Mouse (Mus musculus) A20 (cell line): ENCODE results near the gene Dhcr24.

Experiments
- DNase-seq: peaks from one replicate; pipeline ENCODE4 v3.0.0-alpha.2; 2011; ENCODE audit warnings: low read depth, low spot score

The Dhcr24 gene

DNA sequence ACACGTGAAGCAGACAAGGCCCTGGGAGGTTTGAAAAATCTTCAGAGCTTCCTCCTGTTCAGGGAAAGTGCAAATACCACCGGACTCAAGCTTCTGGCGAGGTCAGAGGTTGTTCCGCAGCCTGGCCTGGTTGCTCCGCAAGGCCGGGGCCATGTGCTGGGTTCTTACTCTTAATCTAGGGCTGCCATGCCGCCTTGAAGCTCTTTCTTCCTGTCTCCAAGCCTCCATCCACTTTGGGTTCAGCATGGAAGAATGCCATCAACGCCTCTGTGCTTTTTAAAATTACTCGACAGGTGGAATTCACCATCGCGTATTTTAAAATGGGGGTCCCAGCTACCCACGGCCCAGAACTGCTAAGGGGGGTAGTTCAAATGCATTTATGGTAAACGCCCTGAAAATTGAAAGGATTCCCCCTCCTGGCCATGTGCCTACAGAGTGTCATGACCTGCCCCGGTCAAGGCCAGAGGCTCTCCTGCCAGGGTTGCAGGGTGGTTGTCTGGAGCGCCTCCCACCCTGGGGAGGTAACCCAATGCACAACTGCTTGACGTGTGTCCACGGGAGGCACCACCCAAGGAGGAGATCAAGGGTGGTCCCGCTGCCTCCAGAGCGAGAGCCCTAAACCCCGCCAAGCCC, 509 bp upstream of the Dhcr24 start:
- DNase-seq: no peak

DNA sequence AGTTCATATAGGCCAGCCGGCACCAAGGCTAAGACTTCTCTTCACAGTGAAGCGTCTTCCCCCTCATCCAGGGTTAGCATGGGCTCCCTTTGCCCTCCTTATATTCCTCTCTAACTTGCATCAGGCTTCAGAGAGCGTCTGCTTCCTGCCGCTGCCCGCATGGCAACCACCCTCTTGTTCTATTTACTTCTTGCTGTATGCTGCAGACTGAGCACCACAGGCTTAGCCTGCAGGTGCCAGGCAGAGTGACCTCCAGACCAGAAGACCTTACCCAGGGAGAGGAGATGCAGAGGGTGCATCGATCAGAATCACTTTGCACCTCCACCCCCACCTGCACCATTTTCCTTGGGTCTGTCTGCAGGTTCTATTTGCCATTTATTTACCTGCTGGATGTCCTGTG, 1.2 kb downstream of the Dhcr24 start:
- peak; percentile 52 for DNase-seq

DNA sequence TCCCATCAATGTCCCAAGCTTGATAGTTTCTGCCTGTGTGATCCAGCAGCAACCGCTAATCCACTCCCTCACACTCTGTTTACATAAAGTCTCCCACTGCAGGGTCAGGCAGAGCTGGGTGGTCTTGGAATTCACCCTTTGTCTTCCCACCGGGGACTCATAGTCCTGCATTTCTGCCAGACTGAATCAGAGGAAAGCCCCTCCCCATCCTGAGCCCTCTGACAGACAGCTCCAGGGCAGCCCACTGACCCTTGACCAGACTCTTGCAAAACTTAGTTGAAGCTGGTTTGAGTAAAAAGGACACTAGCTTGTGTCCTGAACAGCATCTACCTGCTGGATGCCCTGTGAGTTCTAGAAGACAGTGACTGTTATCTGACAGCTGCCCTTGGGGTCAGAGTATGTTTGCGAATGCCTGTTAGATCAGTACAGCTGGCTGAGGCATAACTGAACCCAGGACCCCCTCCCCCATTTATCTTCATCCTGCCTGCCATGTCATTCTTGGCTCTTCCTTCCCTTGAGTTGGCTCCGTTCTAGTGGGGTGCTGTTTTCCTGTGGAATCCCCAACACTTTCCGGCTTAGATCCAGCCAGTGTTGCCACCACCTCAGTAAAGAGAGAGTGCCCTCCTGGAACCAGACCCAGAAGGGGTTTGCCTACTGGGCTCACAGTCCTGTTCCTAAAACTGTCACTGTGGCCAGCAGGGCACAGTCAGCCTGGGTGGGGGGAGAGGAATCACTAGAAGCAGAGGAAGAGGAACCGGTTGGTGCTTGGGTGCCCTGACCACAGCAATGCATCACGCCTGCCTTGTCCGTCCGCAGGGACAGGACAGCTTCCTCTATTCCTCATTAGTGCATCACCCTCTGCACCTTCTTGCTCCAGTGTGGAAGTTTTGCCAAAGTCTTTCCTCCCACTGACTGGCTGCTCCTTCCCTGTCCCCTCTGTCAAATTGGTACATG, 2.3 kb downstream of the Dhcr24 start:
- no peak for DNase-seq

DNA sequence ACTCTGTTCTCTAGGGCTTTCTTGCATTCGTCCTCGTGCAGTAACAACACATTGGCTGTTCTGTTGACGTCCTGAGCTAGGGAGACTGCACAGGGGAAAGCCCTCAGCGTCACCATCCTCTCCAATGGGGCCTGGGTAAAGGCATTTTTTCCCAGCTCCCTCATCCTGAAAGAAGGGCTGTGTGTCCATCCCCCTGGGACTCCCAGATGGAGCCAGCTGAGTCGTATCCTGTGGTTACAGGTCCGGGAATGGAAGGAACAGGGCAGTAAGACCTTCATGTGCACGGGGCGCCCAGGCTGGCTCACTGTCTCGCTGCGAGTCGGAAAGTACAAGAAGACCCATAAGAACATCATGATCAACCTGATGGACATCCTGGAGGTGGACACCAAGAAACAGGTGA, 3.3 kb downstream of the Dhcr24 start:
- no peak for DNase-seq

DNA sequence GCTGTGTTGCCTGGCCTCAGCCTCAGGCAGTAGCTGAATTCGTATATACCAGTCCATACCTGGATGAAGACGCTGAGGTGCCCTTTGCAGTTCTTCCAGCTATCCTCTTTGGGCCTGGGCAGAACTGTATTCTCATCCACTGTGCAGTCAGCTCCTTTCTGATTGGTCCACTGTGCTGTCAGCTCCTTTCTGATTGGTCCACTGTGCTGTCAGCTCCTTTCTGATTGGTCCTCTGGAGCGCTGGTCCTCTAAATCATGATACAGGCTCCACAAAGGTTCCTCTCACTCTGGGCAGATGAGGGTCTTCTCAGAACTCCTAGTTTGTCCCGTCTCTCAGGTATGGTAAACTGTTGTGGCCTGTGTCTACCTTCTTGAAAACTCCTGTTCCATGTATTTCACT, 8.8 kb downstream of the Dhcr24 start:
- DNase-seq: peak; percentile 33

DNA sequence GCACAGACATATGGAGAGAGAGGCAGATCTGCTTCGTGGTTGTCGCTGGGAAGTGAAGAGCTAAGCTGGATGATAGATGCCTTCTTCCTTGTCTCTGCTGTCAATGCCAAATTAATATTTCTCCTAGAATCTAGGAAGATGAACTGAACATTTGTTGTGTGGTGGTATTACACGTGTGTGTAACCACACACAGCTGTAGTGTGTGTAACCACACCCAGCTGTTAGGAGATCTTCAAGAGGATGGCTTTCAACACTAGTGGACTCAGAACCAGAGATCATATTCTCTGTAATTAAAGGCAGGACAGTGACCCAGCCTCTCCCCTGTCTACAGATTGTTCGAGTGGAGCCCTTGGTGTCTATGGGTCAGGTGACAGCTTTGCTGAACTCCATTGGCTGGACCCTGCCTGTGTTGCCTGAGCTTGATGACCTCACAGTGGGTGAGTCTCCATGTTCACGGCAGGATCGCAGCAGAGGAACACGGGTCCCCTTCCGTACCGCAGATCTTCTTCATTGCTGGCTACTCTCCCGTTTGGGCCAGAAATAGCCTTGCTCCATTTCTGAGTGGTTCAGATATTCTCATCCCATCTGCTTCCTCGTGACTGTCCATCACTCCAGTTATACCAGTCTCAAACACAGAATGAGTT, 10.4 kb downstream of the Dhcr24 start:
- DNase-seq: no peak

DNA sequence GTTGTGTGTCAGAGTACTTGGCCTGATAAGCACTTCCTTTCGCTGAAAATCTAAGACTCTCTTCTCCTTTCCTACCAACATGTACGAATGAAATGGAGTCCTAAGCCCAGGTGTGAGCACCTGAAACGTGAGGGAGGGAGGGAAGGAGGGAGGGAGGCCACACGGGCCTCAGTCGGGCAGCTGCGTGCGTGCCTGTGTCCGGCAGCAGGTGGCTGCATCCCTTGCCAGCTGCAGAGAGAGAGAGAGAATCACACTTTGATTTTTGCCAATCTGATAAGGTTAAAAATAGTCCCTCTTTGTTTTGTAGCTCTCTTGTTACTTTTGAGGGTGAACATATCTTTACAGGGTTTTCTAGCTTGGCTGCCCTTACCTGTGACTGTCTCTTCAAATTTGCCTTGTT, 14.2 kb downstream of the Dhcr24 start:
- no peak for DNase-seq

DNA sequence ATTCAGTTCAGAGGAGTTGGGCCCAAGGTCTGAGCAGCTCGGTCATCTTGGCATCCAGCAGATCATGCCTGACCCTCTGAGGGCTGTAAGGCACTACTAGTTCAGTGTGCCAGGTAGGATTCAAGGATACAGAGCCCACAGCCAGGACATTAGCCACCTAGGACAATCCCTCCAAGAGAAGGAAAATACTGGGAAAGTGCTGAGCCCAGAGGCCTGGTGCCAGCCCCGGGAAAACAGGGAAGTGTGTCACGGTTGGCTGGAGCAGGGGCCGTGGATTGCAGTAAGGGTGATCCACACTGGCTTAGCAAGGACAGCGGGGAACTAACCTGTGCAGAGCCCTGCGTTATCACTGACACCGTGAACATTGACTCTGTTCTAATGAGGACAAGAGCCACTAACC, 16.7 kb downstream of the Dhcr24 start:
- no peak for DNase-seq

DNA sequence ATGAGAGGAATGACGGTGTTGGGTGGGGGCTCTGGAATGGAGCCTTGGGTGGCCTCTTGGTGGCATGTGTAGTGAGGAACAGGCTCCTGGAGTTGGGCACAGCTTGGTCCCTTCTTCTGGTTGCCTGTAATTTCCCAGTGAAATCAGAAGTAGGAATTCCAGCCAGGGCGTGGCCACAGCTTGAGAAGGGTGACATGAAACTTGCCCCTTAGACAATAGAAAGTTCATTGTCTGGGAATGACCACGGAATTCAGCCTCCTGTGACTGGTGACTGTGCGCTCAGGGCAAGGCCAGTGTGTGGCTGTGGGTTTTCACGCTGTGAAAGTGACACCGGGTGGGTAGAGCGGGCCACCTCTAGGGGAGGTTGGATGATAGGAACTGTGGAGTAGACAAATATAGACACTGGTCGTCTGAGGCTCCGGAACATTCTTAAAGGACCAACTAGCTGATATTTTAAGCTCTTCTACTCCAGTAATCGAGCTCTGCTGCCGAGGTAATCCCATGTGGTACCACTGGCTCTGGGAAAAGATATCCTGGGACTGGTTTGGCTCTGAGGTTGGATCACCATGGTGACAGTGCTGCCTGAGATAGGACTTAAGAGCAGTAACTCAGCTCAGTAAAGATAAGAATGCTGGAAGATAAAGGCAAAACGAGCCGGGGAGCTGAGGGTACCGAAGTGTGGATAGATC, 20.5 kb downstream of the Dhcr24 start:
- DNase-seq: no peak

DNA sequence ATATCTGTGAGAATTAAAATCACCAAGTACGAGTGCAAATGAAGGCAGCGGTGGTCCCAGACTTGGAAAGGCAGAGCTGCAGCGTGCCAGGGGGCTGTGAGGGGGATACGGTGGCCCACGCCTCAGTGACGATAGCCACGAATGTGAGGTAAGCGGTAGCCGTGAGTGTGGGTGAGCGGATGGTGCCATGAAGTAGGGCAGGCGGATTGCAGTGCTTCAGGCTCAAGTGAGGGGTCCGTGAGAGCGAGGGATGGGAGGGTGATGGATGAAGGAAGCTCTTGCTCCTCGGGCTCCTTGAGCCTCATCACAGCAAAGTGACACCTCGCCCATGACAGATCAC, 21.0 kb downstream of the Dhcr24 start:
- DNase-seq: no peak

DNA sequence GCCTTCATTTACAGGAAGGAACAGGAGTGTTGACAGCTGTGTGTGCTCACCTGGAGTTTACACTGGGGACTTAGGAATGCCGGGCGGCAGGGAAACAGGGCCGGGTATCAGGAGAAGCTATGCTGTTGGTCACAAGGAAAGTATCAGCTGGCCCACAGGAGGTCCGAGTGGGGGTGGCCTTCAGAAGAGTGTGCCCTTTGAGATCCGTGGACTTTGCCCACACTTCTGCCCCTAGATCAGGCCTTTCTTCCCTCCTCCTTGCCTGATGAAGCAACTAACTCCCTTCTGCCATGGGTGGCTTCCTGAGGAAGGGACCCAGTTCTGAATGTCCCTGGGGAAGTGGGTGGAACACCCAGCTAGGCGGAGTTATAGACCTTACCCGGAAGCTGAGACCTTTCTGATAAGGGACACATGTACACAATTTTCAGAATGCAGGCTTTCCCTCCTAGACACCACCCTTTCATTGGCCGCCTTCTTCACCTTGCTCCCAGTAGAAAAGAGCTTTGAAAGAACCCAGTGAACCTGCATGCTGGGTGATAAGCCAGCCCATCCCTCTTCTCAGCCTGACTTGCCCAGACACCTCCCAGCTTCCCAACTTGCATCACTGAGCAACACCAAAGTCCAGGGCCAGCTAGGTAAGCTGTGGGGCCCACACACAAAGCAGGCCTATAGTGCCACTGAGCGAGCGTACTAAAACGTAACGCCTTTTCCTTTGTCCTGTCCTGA, 21.8 kb downstream of the Dhcr24 start:
- DNase-seq: no peak

DNA sequence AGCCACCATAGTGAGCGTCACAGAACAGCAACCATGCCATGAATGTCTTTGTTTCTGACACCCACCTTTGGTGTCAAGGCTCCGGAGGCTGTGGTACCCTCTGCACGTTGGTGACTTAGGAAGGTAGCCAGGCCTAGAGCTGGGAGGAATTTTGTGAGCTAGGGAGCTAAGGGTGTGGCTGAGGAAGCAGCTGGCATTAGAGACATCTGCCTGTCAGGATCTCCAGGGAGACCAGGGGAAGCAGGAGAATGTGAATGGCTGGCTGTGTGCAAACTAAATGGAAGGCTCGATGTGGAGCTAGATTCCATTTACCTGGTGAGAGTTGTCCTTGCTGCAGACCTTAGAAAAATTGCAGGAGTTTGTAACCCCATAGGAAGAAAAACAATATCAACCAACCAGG, 23.8 kb downstream of the Dhcr24 start:
- no peak for DNase-seq

DNA sequence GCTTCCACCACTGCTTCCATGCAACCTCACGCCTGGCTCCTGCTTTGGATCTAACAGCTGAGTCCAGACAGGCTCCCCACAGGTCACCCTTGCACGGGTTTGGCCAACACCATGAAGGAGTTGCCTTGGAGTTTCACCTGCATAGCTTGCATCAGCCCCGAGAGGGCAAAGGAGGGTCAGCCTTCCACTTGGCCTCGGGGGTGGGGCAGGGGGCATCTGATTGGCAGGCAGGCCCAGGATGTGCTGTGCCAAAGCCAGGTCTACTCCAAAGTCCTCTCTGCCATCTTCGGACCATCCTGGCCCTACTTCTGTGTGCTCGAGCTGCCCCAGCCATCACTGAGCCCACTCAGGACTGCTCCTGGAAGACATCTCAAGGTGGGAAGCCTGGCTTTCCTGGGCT, 26.2 kb downstream of the Dhcr24 start:
- DNase-seq: no peak

DNA sequence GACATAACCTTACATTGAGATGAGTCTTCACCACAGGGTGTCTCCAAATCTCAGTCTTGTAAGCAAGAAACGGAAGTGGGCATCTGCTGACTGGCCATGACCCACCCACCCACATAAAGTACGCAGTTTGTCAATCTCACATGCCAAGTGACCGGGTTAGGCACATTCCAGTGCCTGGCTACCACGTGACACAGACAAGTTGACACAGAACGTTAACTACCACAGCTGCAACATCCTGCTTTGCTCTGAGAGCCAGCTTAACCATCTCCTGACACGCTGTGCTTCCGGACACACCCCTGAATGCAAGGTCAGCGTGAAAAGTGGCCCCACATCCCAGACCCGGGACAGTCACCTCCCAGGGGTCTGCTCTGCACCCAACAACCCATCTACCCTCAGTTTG, 29.3 kb downstream of the Dhcr24 start:
- peak; percentile 74 for DNase-seq

DNA sequence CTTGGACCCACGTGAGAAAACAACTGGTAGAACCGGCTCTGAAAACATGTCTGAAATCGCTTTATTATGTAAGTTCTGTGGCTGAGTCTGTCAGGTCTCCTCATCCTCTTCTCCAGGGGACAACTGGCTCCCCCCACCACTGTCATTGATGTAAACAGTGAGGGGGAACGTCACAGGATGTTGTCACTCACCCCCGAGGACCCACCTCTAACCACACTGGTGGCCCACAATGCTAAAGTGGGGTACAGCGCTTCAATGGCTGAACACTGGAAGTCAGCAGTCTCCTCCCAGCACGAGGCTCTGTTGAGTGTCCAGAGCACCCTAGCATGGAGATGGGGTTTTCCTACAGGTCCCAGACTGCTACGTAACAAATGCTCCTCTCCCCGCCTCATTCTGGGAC, 30.0 kb downstream of the Dhcr24 start:
- DNase-seq: no peak

DNA sequence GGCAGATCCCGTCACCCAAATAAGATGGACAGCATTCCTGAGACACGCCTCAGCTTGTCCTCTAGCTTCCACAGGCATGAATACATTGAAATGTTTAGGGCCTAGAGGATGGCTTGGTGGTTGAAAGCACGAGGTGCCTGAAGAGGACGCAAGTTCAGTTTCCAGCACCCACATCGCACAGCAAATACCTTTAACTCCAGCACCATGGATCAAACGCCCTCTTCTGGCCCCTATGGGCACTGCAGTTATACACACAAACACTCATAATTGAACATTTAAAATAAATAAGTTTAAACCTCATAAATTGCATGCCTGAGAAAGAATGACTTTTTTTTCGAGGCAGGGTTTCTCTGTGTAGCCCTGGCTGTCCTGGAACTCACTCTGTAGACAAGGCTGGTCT, 32.8 kb downstream of the Dhcr24 start:
- peak; percentile 35 for DNase-seq

DNA sequence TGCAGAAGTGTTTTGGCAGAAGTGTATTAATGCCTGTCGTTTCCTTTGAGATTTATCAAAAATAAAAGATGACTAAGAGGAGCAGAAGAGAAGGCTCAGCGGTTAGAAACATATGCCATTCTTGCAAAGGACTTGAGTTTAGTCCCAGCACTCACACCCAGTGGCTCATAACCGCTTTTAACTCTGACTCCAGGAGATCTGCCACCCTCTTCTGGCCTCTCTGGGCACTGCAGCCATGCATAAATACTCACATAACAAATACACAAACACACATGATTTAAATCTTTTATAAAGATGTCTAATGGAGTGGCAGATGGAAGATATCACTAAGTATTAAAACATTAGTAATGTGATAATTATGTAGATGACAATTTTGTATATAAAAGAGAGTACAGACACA, 35.4 kb downstream of the Dhcr24 start:
- DNase-seq: peak; percentile 47

DNA sequence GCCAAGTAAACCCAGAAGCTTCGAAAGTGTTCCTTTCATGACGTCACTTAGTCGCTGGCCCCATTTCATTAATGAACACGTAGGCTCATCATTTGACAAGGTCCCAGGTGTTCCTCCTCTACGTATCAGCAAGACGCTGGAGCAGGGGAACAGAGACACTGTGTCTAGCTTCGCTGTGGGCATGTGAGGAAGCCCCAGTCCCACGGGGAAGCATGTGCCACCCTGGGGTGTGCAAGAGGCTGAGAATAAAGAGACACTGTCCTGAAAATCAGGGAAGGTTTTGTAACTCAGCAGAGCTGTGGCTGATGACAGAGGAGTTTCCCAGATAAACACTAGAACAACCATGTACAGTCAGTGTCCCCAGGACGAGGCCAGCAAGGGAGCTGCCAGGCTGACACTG, 36.2 kb downstream of the Dhcr24 start:
- DNase-seq: no peak

DNA sequence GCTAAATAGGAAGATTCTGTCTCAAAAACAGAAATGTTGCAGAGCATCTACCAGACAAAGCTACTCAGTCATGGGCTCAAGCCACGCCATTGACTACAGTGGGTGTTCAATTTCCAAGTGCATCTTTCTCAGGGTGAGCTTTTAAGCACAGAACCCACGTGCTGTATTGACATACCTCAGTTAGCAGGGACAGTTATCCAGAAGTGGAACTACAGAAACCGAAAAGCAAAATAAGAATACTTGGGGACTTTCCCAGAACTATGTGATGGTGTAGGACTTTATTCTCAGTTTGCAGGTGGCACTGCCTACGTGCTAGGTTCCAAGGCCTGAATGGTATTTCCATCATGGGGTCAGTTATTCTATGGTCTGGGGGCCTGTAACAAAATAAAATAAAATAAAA, 36.9 kb downstream of the Dhcr24 start:
- DNase-seq: peak; percentile 63

DNA sequence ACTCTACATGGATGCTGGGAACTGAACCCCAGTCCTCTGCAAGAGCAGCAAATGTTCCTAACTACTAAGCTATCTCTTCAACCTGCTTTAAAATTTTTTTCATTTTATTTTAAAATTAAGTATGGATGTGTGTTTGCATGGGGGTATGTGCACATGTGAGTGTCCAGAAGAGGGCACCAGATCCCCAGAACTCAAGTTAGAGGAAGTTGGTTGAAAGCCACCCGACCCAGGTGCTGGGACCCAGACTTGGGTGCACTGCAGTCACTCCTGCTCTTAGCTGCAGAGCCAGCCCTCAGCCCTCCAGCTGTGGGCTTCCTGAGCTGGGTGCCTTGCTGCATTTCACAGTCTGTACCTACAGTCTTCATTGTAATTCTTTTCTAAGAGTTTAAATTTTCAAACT, 38.6 kb downstream of the Dhcr24 start:
- peak; percentile 77 for DNase-seq

DNA sequence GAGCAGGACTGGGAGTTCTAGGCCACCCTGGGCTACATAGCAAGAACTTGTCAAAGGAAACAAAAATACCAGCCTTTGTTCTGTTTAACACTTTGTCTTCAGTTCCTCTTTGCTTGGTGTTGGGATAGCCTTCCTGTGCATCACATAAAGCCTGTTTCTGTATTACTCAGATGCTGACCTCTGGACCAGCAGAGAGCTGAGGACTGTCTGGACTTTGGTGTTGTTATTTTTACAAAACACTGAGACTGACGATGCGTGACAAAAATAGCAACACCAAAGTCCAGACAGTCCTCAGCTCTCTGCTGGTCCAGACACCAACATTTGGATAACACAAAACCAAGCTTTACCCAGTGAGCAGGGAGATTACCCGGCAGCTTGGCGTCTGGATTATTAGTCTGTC, 39.9 kb downstream of the Dhcr24 start:
- peak; percentile 43 for DNase-seq
